Mouse (Mus musculus): ENCODE data around the gene Uba6. TPM values are rescaled to one million over a fixed set of nuclear protein-coding genes. Genes with fewer than 3 reads are reported as not detected.

Uba6 gene
- total and polyA plus RNA-seq, 3 experiments, result 15.2 to 27.3 (median 15.6) TPM

- H3K27ac ChIP-seq (ENCODE audit: insufficient read depth, low read depth), result peak overlapping the region; percentile 20; the same call in 1 of the 2 replicates
- H3K79me2 ChIP-seq (replicated peaks; ENCODE audit: control insufficient read depth, extremely low read depth, insufficient read depth, poor library complexity, severe bottlenecking), result peaks cover 2% of the 10 kb centered on the region; the same call in 1 of the 2 replicates
- DNase-seq (ENCODE audit: extremely low read depth), result peak; percentile 47
- in situ Hi-C loops (cut with MboI; ENCODE audit: low pct_ligation_motif_present, low pct_unique_long_range_greater_than_20kb, low sequenced_read_pairs) (no loop called here), dilution Hi-C loops (cut with MboI; ENCODE audit: extremely low pct_ligation_motif_present, extremely low pct_unique_long_range_greater_than_20kb, low sequenced_read_pairs) (no loop called here)
- H3K36me3 ChIP-seq (replicated peaks in 1 of 2; ENCODE audit: control insufficient read depth in 1 of 2, insufficient read depth in 1 of 2, low read length in 1 of 2), result peaks cover under 1 to 3% of the 10 kb centered on the region in 2 experiments
- no peaks in the 10 kb centered on the region for H3K27me3 ChIP-seq (replicated peaks)
- H3K4me1 ChIP-seq (ENCODE audit: control insufficient read depth in 1 of 2, insufficient read depth in 2 of 2), result peaks cover 8 to 40% of the 10 kb centered on the region in 2 experiments; a peak in 3 of 4 replicates
- H3K4me3 ChIP-seq (replicated peaks in 1 of 3; ENCODE audit: low read depth in 2 of 3, low read length in 2 of 3, poor library complexity in 1 of 3), result no peak overlapping the region
- TF ChIP-seq MEF2A (IDR thresholded peaks at IDR 0.05; ENCODE audit: borderline replicate concordance, low read depth, low read length) (0 out of 2 replicates have a peak, but pooled peaks have one; percentile 63), MXI1 (IDR thresholded peaks at IDR 0.05; ENCODE audit: low read depth, low read length) (no peak), BHLHE40 (IDR thresholded peaks at IDR 0.05; ENCODE audit: low read depth, low read length) (no peak)
- H3K4me2 ChIP-seq (ENCODE audit: insufficient read depth, low read depth, poor library complexity, severe bottlenecking), result no peak overlapping the region
- H3K9ac ChIP-seq (ENCODE audit: insufficient read depth, low read depth), result no peak overlapping the region
- no peaks in the 10 kb centered on the region for H3K9me3 ChIP-seq (replicated peaks; ENCODE audit: low read length)
Observed at GRCm38 (mm10) chr5:86078720-86079334, 93.8 kb downstream of the Uba6 start.

GRCm38 (mm10) chr5:86072756-86073386 is 99.7 kb downstream of the Uba6 start:
- Histone ChIP-seq H3K4me2 (ENCODE audit: insufficient read depth, low read depth, poor library complexity, severe bottlenecking) (peak overlapping the region; percentile 50; the same call in 1 of the 2 replicates), H3K4me3 (replicated peaks in 1 of 3; ENCODE audit: low read depth in 2 of 3, low read length in 2 of 3, poor library complexity in 1 of 3) (peak overlapping the region in 2 of 3 experiments; percentile 48 to 60), H3K27me3 (replicated peaks) (no peaks in the 10 kb centered on the region), H3K9ac (ENCODE audit: insufficient read depth, low read depth) (peak overlapping the region; percentile 48; the same call in 1 of the 2 replicates), H3K9me3 (replicated peaks; ENCODE audit: low read length) (no peaks in the 10 kb centered on the region), H3K79me2 (replicated peaks; ENCODE audit: control insufficient read depth, extremely low read depth, insufficient read depth, poor library complexity, severe bottlenecking) (peaks cover 2% of the 10 kb centered on the region), H3K27ac (ENCODE audit: insufficient read depth, low read depth) (no peak overlapping the region), H3K4me1 (ENCODE audit: control insufficient read depth in 1 of 2, insufficient read depth in 2 of 2) (peaks cover 0 to 1% of the 10 kb centered on the region in 2 experiments; a peak in 2 of 4 replicates), H3K36me3 (replicated peaks in 1 of 2; ENCODE audit: control insufficient read depth in 1 of 2, insufficient read depth in 1 of 2, low read length in 1 of 2) (no peaks in the 10 kb centered on the region)
- TF ChIP-seq MEF2A (IDR thresholded peaks at IDR 0.05; ENCODE audit: borderline replicate concordance, low read depth, low read length), result no peak
- no peak for TF ChIP-seq ZMIZ1 (IDR thresholded peaks at IDR 0.05; ENCODE audit: low read depth, low read length)
- TF ChIP-seq CHD2 (IDR thresholded peaks at IDR 0.05; ENCODE audit: low read length), result no peak
- peak; percentile 64 for TF ChIP-seq BHLHE40 (IDR thresholded peaks at IDR 0.05; ENCODE audit: low read depth, low read length)
- 0 out of 2 replicates have a peak, but pooled peaks have one; percentile 22 for TF ChIP-seq MXI1 (IDR thresholded peaks at IDR 0.05; ENCODE audit: low read depth, low read length)
- TF ChIP-seq ZC3H11A (IDR thresholded peaks at IDR 0.05; ENCODE audit: low read depth, low read length), result no peak
- no peak for TF ChIP-seq USF2 (conservative IDR thresholded peaks at IDR 0.05; ENCODE audit: low read depth, low read length)
- peak; percentile 79 for TF ChIP-seq MYC (IDR thresholded peaks at IDR 0.05; ENCODE audit: low read depth, low read length)
- peak; percentile 83 for TF ChIP-seq ZNF384 (IDR thresholded peaks at IDR 0.05; ENCODE audit: low read depth, low read length)
- in situ Hi-C loops (cut with MboI; ENCODE audit: low pct_ligation_motif_present, low pct_unique_long_range_greater_than_20kb, low sequenced_read_pairs) (no loop called here), dilution Hi-C loops (cut with MboI; ENCODE audit: extremely low pct_ligation_motif_present, extremely low pct_unique_long_range_greater_than_20kb, low sequenced_read_pairs) (no loop called here)
- no peak for DNase-seq (ENCODE audit: extremely low read depth)

GRCm38 (mm10) chr5:86071538-86071937 is 101.1 kb downstream of the Uba6 start, which contains the start of gene Stap1:
Gene Stap1 (plus strand): TSS chr5:86071746.
- in situ Hi-C loops (cut with MboI; ENCODE audit: low pct_ligation_motif_present, low pct_unique_long_range_greater_than_20kb, low sequenced_read_pairs), result no loop called here
- dilution Hi-C loops (cut with MboI; ENCODE audit: extremely low pct_ligation_motif_present, extremely low pct_unique_long_range_greater_than_20kb, low sequenced_read_pairs), result no loop called here
- Histone ChIP-seq H3K4me1 (ENCODE audit: control insufficient read depth in 1 of 2, insufficient read depth in 2 of 2) (peaks cover 4 to 8% of the 10 kb centered on the region in 2 experiments; a peak in 2 of 4 replicates), H3K27ac (ENCODE audit: insufficient read depth, low read depth) (peak within 1 kb of the TSS; percentile 41), H3K9ac (ENCODE audit: insufficient read depth, low read depth) (peak within 1 kb of the TSS; percentile 83), H3K4me3 (replicated peaks in 1 of 3; ENCODE audit: low read depth in 2 of 3, low read length in 2 of 3, poor library complexity in 1 of 3) (peak within 1 kb of the TSS; percentile 48 to 82 (median 60)), H3K27me3 (replicated peaks) (no peaks in the 10 kb centered on the region), H3K79me2 (replicated peaks; ENCODE audit: control insufficient read depth, extremely low read depth, insufficient read depth, poor library complexity, severe bottlenecking) (no peaks in the 10 kb centered on the region; the same call in 1 of the 2 replicates), H3K36me3 (replicated peaks in 1 of 2; ENCODE audit: control insufficient read depth in 1 of 2, insufficient read depth in 1 of 2, low read length in 1 of 2) (no peaks in the 10 kb centered on the region), H3K4me2 (ENCODE audit: insufficient read depth, low read depth, poor library complexity, severe bottlenecking) (peak within 1 kb of the TSS; percentile 62), H3K9me3 (replicated peaks; ENCODE audit: low read length) (no peaks in the 10 kb centered on the region)
- TF ChIP-seq POLR2A (IDR thresholded peaks at IDR 0.05; ENCODE audit: low read depth, low read length), result peak; percentile 42
- peak; percentile 64; the same call in 1 of the 2 replicates for TF ChIP-seq IRF4 (IDR thresholded peaks at IDR 0.05; ENCODE audit: low read depth, low read length)
- no peak for TF ChIP-seq MAFK (IDR thresholded peaks at IDR 0.05; ENCODE audit: insufficient replicate concordance, low read length)
- TF ChIP-seq NELFE (IDR thresholded peaks at IDR 0.05; ENCODE audit: low read depth, low read length), result peak; percentile 41; the same call in 1 of the 2 replicates
- peak; percentile 29; the same call in 1 of the 2 replicates for TF ChIP-seq ELF1 (IDR thresholded peaks at IDR 0.05; ENCODE audit: low read depth, low read length)
- TF ChIP-seq SIN3A (IDR thresholded peaks at IDR 0.05; ENCODE audit: low read length), result peak; percentile 58; the same call in 1 of the 2 replicates
- TF ChIP-seq CTCF (conservative IDR thresholded peaks at IDR 0.05 in 1 of 2, IDR thresholded peaks at IDR 0.05 in 1 of 2; ENCODE audit: low read depth in 2 of 2, low read length in 2 of 2), result no peak
- peak; percentile 45; the same call in 1 of the 2 replicates for TF ChIP-seq ZNF384 (IDR thresholded peaks at IDR 0.05; ENCODE audit: low read depth, low read length)
- peak; percentile 58; the same call in 1 of the 2 replicates for TF ChIP-seq TBP (conservative IDR thresholded peaks at IDR 0.05; ENCODE audit: low read depth, low read length)
- peak; percentile 35 for DNase-seq (ENCODE audit: extremely low read depth)

All from CH12.LX (cell line).